Mouse (Mus musculus) frontal cortex, adult (tissue): ENCODE measurements around the gene Alas2.
A peak's percentile ranks its signal among the peaks of the same experiment; 100 is the strongest.

Experiments used
- ATAC-seq: cut with Nextera tagmentation; 2 replicates; pipeline ENCODE4 v1.9.2; 2017; ENCODE audit warnings: mild to moderate bottlenecking, moderate library complexity, mixed read lengths; ENCODE audit not compliant: low TSS enrichment

Alas2 gene

GRCm38 (mm10) chrX:150547239-150547638, at the start of gene Alas2:
TSS of gene Alas2 (plus strand) at chrX:150547375.
- no peak for ATAC-seq

- ATAC-seq: peak; percentile 31; the same call in 1 of the 2 replicates
Observed at GRCm38 (mm10) chrX:150508696-150509095, 38.5 kb upstream of the Alas2 start.

- peak; percentile 47; the same call in 1 of the 2 replicates for ATAC-seq
Observed at GRCm38 (mm10) chrX:150510631-150511030, 36.5 kb upstream of the Alas2 start.

DNA sequence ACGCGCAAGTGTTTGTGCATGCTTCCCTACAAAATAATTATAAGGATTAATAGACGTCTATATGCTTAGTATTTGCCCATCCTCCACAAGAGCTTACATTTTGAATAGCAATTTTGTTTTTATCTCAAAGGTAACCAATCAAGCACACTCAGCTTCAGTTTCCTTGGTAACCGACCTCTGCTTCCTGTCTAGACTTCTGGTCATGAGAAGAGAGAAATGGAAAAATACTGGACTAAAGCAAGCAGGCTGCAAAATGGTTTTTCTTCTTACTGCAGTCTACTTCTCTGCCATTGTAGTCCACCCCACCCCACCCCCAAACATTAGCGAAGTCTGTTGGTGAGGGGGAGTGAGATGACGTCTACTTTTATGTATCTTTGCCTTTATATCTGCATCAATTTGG, 35.9 kb upstream of the Alas2 start:
- ATAC-seq: peak; percentile 9; the same call in 1 of the 2 replicates

DNA sequence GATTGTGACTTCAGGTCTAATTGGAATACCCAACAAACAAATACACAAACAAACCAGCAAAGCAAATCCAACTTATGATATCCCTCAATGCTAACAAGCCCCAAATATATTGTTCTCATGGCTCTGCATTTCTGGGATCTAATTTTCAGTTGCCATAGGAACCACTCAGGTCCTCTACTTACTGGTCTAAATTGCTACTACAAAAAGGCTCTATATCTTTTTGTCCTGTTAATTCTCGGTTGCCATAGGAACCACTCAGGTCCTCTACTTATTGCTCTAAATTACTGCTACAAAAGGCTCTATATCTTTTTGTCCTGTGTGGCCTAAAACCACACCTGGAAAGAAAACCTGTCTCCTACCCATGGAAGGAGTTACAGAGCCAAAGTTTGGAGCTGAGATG, 33.0 kb upstream of the Alas2 start:
- ATAC-seq: no peak

DNA sequence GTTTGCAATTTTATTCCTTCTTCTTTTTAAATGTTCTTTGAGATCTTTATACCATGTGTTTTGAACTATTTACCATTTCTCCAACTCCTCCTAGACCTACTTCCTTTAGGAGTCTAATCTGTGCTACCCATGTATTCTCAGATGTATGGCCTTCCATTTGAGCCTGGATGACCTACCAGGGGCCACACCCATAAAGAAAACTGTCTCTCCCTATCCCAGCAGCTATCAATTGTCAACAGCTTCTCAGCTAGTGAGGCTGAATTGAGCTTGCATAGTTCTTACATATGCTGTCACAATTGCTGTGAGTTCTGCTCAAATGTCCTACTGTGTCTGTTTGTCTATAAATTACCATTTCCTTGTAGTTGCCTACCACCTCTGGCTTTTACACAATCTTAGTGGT, 31.2 kb upstream of the Alas2 start:
- ATAC-seq: no peak

DNA sequence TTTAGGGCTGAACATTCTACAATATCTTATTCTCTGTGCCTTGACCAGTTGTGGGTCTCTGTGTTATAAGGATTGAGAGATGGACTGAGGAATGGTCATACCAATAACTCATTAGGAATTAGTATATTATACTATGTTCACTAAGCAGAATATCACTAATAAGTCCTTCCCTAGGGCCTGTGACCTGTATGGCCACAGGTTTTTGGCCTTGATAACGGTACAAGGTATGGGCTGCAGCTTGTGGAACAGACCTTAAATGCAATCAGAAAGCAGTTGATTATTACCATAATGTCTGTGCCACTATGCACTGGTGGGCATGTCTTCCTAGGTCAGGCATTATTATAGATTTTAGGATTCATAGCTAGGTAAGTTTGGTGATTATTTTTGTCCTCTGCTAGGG, 30.7 kb upstream of the Alas2 start:
- ATAC-seq: no peak

GRCm38 (mm10) chrX:150540111-150540510, 7.1 kb upstream of the Alas2 start:
- ATAC-seq: no peak

DNA sequence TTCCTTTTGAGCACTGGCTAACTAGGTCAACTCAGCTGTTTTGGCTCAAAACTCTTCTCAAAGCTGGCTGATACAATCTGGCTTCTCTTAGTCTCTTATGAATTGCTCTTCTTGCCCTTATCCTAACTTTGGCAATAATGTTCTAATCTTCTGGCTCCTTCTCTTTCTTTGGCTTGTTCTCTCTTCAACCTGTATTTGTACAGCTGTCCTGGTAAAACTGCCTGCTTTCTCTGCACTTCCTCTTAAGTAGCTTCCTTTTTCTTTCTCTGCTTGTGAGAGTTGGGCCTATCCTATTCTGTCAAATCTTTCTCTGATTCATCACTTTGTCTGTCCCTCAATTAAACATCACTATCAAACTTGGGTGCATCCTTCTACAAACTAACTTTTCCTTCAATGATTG, 5.5 kb upstream of the Alas2 start:
- ATAC-seq: no peak

DNA sequence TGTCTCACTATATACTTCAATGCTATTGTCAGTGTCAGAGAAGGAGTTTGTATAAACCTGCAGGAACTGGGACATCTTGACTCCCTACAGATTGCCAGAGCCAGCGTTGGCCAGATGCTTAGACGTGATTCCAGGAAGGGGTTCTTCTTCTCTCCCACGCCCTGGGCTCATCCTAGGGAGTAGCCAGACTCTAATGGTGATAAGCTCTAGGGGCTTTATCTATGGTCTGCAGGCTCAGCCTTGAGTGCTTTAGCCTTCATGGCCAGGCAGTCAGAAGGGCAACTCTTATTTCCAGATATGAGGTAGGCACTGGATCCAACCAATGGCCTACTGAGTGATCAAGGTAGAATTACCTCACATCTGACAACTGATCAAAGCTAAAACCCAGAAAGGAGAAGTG, 2.5 kb downstream of the Alas2 start:
- ATAC-seq: no peak

DNA sequence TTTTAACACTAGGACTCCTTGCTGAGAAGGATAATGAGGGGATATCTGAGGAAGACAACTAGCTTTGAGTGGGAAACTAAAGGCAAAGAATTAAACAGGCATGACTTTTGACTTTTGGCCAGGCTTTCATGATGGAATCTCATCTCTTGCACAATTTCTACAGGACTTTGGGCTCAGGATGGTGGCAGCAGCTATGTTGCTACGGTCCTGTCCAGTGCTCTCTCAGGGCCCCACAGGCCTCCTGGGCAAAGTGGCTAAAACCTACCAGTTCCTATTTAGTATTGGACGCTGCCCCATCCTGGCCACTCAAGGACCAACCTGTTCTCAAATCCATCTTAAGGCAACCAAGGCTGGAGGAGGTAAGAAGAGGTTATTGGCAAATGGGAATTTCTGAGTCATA, 4.8 kb downstream of the Alas2 start:
- no peak for ATAC-seq

GRCm38 (mm10) chrX:150554032-150554431, 6.9 kb downstream of the Alas2 start:
- ATAC-seq: no peak

DNA sequence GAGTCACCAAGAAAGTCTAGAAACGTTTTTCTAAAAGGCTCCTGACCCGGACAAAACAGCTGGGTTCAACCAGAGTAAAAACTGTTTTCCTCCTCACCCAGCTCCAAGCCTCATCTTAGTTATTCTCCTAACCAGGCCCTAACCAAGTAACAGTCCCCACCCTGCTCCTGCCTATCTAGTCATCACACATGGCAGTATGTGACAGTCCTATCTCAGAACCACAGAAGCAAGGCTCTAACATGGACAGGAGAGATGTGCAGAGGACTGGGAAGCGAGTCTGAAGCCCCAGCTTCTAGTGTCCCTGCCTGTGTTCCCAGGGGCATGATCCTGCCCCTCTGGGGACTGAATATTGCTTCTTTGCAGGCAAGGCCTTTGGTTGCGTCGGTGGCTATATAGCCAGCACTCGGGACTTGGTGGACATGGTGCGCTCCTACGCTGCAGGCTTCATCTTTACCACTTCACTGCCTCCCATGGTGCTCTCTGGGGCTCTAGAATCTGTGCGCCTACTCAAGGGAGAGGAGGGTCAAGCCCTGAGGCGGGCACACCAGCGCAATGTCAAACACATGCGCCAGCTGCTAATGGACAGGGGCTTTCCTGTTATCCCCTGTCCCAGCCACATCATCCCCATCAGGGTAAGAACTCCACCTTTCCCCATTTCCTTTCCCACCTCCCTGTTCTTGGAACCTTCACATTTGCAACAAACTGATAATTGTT, 17.6 kb downstream of the Alas2 start:
- no peak for ATAC-seq

DNA sequence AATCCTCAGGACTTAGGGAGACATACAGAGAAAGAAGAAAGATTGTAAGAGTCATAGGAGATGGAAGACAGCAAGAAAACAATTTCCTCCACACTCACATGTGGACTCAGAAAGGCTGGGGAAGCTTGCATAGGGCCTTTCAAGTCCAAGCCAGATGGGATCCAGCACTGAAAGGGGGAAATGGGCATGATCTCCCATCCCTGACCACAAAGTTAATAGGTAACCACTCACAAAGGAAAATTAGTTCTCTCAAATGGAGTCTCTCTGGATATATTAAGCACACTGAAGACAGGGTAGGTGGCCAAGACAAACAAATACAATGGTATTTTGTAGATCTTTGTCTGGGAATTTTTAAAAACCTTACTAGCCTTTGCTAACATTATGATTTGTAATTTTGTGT, 34.7 kb downstream of the Alas2 start:
- ATAC-seq: no peak

DNA sequence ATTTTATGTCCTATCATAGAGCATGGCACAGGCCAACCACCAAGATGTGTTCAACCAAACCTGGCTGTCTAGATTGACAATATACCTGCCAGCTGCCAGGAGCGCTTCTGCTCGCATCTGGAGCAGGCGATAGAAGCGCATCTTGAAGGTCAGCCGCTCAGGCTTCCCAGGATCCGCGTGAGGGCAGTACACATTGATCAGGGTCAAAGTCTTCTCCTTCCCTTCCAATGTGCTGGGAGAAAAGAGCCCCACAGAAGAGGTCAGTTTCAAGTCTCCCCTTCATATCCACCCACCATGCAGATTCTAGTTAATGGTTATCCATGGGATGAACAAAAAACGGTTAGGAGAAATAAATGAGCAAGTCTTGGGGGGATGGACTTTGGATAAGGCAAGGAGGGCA, 37.9 kb downstream of the Alas2 start:
- ATAC-seq: no peak

- peak; percentile 100 for ATAC-seq
Observed at GRCm38 (mm10) chrX:150588023-150588764, 41.0 kb downstream of the Alas2 start, which contains the start of gene Pfkfb1. TSS of gene Pfkfb1 (plus strand) at chrX:150588229.

GRCm38 (mm10) chrX:150589696-150590095, 42.5 kb downstream of the Alas2 start, which contains the start of gene Apex2:
TSS of gene Apex2 (minus strand) at chrX:150589868.
- ATAC-seq: no peak

DNA sequence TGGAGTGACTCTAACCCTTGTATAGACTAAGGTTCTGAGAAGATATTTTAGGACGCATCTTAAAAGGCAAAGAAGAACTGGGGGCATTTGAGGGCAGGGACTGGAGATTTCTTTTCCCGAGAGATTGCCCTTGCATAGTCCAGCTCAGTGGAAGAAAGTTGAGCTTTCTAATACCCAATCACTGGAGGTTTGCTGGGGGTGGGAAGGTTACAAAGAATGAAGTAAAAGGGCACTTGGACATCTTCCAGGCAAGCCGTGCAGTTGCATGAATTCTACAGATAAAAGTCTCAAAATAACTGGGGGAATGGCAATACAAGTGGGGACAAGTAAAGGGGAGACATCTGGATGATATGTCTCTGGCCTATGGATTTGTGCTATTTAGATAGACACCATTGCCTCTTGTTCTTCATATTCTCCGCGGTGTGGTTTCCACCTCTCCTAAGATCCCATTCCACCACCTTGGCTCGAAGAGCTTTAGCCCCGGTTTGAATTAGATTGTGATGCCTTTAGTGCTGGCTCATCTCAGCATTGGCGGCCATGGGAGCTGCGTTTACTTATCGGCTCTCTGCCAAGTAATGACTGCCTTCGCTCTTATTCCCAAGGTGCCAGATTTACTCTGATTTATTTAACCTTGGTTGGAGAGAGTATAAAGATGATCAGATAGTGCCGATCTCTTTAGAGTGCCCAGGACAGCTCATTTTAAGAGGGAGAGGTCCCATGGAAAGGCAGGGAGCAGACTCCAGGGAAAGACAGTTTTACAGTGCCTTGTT, 46.3 kb downstream of the Alas2 start:
- no peak for ATAC-seq

- ATAC-seq: no peak
Observed at GRCm38 (mm10) chrX:150594176-150594575, 47.0 kb downstream of the Alas2 start.

- ATAC-seq: no peak
Observed at GRCm38 (mm10) chrX:150595016-150595760, 48.0 kb downstream of the Alas2 start.

- no peak for ATAC-seq
Observed at GRCm38 (mm10) chrX:150598882-150599281, 51.7 kb downstream of the Alas2 start.
